Mouse (Mus musculus): Measurements from ENCODE around the gene Tyro3. TPM values are rescaled to one million over a fixed set of nuclear protein-coding genes. Genes with fewer than 3 reads are reported as not detected.

Gene Tyro3
- total RNA-seq, 2 experiments from 2014 or later, result 2.1 to 4.5 TPM

DNA sequence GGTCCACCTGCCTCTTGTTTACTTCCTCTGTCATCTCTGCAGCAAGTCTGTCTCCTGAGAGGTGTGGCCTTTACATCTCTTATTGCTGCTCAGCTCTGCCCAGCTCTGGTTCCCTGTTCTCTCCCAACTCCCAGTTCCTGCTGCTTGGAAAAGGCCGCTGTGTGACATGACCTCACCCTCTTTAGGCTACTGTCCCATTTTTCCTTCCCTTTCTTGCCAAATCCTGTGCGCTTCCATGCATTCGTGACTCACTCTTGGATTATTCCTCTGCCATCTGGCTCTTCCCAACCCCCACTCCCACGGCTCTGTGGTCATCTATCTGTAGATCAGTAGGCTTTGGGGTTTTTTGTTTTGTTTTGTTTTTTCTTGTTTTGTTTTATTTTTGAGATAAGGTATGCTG, 49.4 kb downstream of the Tyro3 start:
- DNase-seq, result peak; percentile 22 to 23
- intact Hi-C loops (cut with DNase I), result no loop called here

DNA sequence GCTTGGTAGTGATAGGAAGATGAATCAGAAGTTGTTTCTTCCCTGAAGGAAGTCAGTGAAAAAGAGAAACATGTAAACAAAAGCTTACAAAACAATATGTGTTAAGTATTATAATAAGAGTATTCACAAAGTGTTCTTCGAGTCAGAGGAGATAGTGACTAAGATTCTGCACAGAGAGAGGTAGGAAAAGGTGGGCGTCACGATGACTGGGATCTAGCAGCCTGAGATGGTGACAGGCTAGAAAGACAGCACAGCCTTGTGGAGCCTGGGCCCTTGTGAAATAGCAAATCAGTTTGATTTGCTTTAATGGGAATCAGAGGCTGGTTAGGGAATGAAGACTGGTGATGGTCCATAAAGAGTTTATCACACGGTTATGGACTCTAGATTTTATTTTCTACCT, 56.3 kb downstream of the Tyro3 start:
- intact Hi-C loops (cut with DNase I), result no loop called here
- no peak for DNase-seq

GRCm38 (mm10) chr2:119855310-119855850, 57.8 kb downstream of the Tyro3 start:
- intact Hi-C loops (cut with DNase I), result no loop called here
- no peak for DNase-seq

DNA sequence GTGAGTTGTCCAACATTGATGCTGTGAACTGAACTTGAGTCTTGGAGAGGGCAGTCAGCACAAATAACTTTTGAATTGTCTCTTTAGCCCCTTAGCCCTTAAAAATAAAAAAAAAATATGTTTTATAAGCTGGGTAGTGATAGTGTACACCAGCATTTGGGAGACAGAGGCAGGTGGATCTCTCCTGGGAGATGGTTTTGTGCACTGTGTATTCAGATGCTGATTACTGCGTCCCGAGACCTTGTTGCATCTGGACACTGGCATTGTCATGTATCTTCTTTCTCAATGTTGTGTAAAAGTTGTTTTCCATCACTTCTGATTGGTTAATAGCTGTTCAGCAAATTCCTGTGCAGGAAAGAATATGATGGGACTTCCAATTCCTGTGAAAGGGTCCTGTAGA, 59.8 kb downstream of the Tyro3 start:
- intact Hi-C loops (cut with DNase I), result no loop called here
- no peak for DNase-seq

- DNase-seq, result no peak
- intact Hi-C loops (cut with DNase I), result no loop called here
These were observed 67.0 kb downstream of the Tyro3 start for GRCm38 (mm10) chr2:119864484-119864883.

Other genes with a start within 250 kb of the Tyro3 start
- gene Nusap1, start 179.4 kb upstream of the Tyro3 start, total RNA-seq (2021), result 1 to 10 TPM; 3.6 to 6.4 TPM
- gene Oip5, start 179.3 kb upstream of the Tyro3 start, total RNA-seq (2021), result 1 to 10 TPM in 1 of 2 experiments, under 1 TPM in 1; 0.74 to 1.6 TPM
- 10 to 100 TPM; 59.2 to 64.1 TPM for gene Ndufaf1, start 134.9 kb upstream of the Tyro3 start, total RNA-seq (2021)
- gene Rtf1, start 122.7 kb upstream of the Tyro3 start, total RNA-seq (2021), result 10 to 100 TPM; 22.6 to 23.5 TPM
- 1 to 10 TPM in 1 of 2 experiments, under 1 TPM in 1; 0.41 to 1.1 TPM for gene Itpka, start 55.4 kb upstream of the Tyro3 start, total RNA-seq (2021)
- not detected for gene Ltk, start 37.3 kb upstream of the Tyro3 start, total RNA-seq (2021)
- 10 to 100 TPM; 13.2 to 13.3 TPM for gene Rpap1, start 10.2 kb upstream of the Tyro3 start, total RNA-seq (2021)
- 10 to 100 TPM; 44.6 to 58.2 TPM for gene Mga, start 99.5 kb downstream of the Tyro3 start, total RNA-seq (2021)
- 10 to 100 TPM; 11.0 to 12.2 TPM for gene Mapkbp1, start 175.0 kb downstream of the Tyro3 start, total RNA-seq (2021)
- gene Jmjd7, start 229.8 kb downstream of the Tyro3 start, total RNA-seq (2021), result 1 to 10 TPM; 7.5 to 8.8 TPM
- 1 to 10 TPM; 1.1 to 2.1 TPM for gene Gm28042, start 229.8 kb downstream of the Tyro3 start, total RNA-seq (2021)
- 1 to 10 TPM; 1.9 to 2.5 TPM for gene Pla2g4b, start 235.7 kb downstream of the Tyro3 start, total RNA-seq (2021)